Mouse (Mus musculus) neural tube, embryonic 14.5 days (tissue): ENCODE results near the gene Plxna3. TPM values are rescaled to one million over a fixed set of nuclear protein-coding genes. Genes with fewer than 3 reads are reported as not detected.

Source experiments
- microRNA-seq: library from miRNA; unstranded; fragments of <30 nt; microRNA quantifications from one replicate; pipeline ENCODE4, GENCODE M21; 2016
- polyA plus RNA-seq: library from polyadenylated mRNA; unstranded; fragments of >200 nt; fragmentation: Nextera tagmentation; extraction: Ambion mirVana; gene quantifications from 2 replicates; pipeline ENCODE4 v1.2.1, GENCODE M21; 2014

The Plxna3 gene
- polyA plus RNA-seq, 1 experiment from 2014 or later = 47.1 TPM

Small RNA genes lying within 50 kb of the gene (microRNA-seq; reads per million reads assigned to microRNA genes)
- gene Mir7092 = not detected

Other genes starting within 250 kb of the Plxna3 start
- gene Opn1mw, start 201.6 kb upstream of the Plxna3 start, polyA plus RNA-seq = not detected in 2 replicates
- 16.3 and 16.4 TPM in 2 replicates for gene Mecp2, start 193.7 kb upstream of the Plxna3 start, polyA plus RNA-seq
- not detected in 2 replicates for gene Tex28, start 161.2 kb upstream of the Plxna3 start, polyA plus RNA-seq
- 0.10 and 0.16 TPM in 2 replicates for gene Tktl1, start 151.8 kb upstream of the Plxna3 start, polyA plus RNA-seq
- 63.0 and 121 TPM in 2 replicates for gene Flna, start 79.2 kb upstream of the Plxna3 start, polyA plus RNA-seq
- gene Emd, start 74.4 kb upstream of the Plxna3 start, polyA plus RNA-seq = 12.6 and 17.0 TPM in 2 replicates
- 476 and 568 TPM in 2 replicates for gene Rpl10, start 58.3 kb upstream of the Plxna3 start, polyA plus RNA-seq
- 62.0 and 65.8 TPM in 2 replicates for gene Taz, start 47.2 kb upstream of the Plxna3 start, polyA plus RNA-seq
- gene Dnase1l1, start 46.7 kb upstream of the Plxna3 start, polyA plus RNA-seq = 3.7 and 4.1 TPM in 2 replicates
- 213 and 279 TPM in 2 replicates for gene Atp6ap1, start 32.0 kb upstream of the Plxna3 start, polyA plus RNA-seq
- gene Gdi1, start 24.1 kb upstream of the Plxna3 start, polyA plus RNA-seq = 761 and 960 TPM in 2 replicates
- gene Fam50a, start 16.0 kb upstream of the Plxna3 start, polyA plus RNA-seq = 50.4 and 52.5 TPM in 2 replicates
- 71.5 and 73.3 TPM in 2 replicates for gene Lage3, start 24.6 kb downstream of the Plxna3 start, polyA plus RNA-seq
- 70.3 and 73.7 TPM in 2 replicates for gene Ubl4a, start 44.2 kb downstream of the Plxna3 start, polyA plus RNA-seq
- 6.9 and 7.8 TPM in 2 replicates for gene Slc10a3, start 44.3 kb downstream of the Plxna3 start, polyA plus RNA-seq
- 36.4 and 37.1 TPM in 2 replicates for gene Fam3a, start 64.2 kb downstream of the Plxna3 start, polyA plus RNA-seq
- 18.3 and 19.2 TPM in 2 replicates for gene Ikbkg, start 64.2 kb downstream of the Plxna3 start, polyA plus RNA-seq
- gene G6pdx, start 100.1 kb downstream of the Plxna3 start, polyA plus RNA-seq = 53.4 and 57.2 TPM in 2 replicates
- not detected in 2 replicates for gene Gm6880, start 152.3 kb downstream of the Plxna3 start, polyA plus RNA-seq
- not detected in 2 replicates for gene Olfr1326-ps1, start 245.8 kb downstream of the Plxna3 start, polyA plus RNA-seq